Mouse (Mus musculus) heart, embryonic 11.5 days (tissue): ENCODE results near the gene Cuedc1. TPM values are rescaled to one million over a fixed set of nuclear protein-coding genes. Genes with fewer than 3 reads are reported as not detected.

Experiments used
- ATAC-seq: fragments of 200-750 bp; cut with Nextera tagmentation; replicated peaks from 2 replicates; pipeline ENCODE4 v1.8.0; 2017; ENCODE audit warnings: moderate library complexity; ENCODE audit not compliant: insufficient number of reproducible peaks, low FRiP score, low TSS enrichment
- H3K27ac ChIP-seq: fragments of 300-500 bp; sonication (generic); 2 replicates; pipeline ENCODE4 v1.5.1; 2014; ENCODE audit warnings: mild to moderate bottlenecking, low read depth, low read length
- H3K27me3 ChIP-seq: fragments of 300-500 bp; sonication (generic); 2 replicates; pipeline ENCODE4 v1.6.1; 2014; ENCODE audit warnings: mild to moderate bottlenecking, low read length, mixed read lengths; ENCODE audit not compliant: control insufficient read depth, insufficient read depth
- H3K36me3 ChIP-seq: fragments of 300-500 bp; sonication (generic); 2 replicates; pipeline ENCODE4 v1.6.1; 2014; ENCODE audit warnings: mild to moderate bottlenecking, low read length, moderate library complexity, mixed read lengths; ENCODE audit not compliant: control insufficient read depth, insufficient read depth
- H3K4me1 ChIP-seq: fragments of 300-500 bp; sonication (generic); 2 replicates; pipeline ENCODE4 v1.6.1; 2014; ENCODE audit warnings: low read length; ENCODE audit not compliant: control insufficient read depth, insufficient read depth
- H3K4me2 ChIP-seq: fragments of 300-500 bp; sonication (generic); 2 replicates; pipeline ENCODE4 v1.6.1; 2014; ENCODE audit warnings: mild to moderate bottlenecking, moderate library complexity
- H3K4me3 ChIP-seq: fragments of 300-500 bp; sonication (generic); 2 replicates; pipeline ENCODE4 v1.5.1; 2014; ENCODE audit warnings: low read depth, low read length
- H3K9ac ChIP-seq: fragments of 300-500 bp; sonication (generic); 2 replicates; pipeline ENCODE4 v1.6.1; 2014; ENCODE audit warnings: mild to moderate bottlenecking, low read depth, low read length, moderate library complexity
- H3K9me3 ChIP-seq: fragments of 300-500 bp; sonication (generic); replicated peaks from 2 replicates; pipeline ENCODE4 v1.6.1; 2016; ENCODE audit warnings: low read length; ENCODE audit not compliant: control insufficient read depth
- WGBS: fragments of 180-500 bp; shearing (Covaris S2); extraction: QIAGEN DNeasy Blood & Tissue Kit; methylation state at CpG from one replicate; pipeline ENCODE4 v1.1.7; 2014; ENCODE audit not compliant: insufficient replicate concordance; 5-methylcytosine and 5-hydroxymethylcytosine counted together
- polyA plus RNA-seq: library from polyadenylated mRNA; unstranded; fragments of >200 nt; fragmentation: Nextera tagmentation; extraction: Ambion mirVana; gene quantifications from 2 replicates; pipeline ENCODE4 v1.2.1, GENCODE M21; 2014

The Cuedc1 gene
- 11.6 and 11.7 TPM in 2 replicates for polyA plus RNA-seq

DNA sequence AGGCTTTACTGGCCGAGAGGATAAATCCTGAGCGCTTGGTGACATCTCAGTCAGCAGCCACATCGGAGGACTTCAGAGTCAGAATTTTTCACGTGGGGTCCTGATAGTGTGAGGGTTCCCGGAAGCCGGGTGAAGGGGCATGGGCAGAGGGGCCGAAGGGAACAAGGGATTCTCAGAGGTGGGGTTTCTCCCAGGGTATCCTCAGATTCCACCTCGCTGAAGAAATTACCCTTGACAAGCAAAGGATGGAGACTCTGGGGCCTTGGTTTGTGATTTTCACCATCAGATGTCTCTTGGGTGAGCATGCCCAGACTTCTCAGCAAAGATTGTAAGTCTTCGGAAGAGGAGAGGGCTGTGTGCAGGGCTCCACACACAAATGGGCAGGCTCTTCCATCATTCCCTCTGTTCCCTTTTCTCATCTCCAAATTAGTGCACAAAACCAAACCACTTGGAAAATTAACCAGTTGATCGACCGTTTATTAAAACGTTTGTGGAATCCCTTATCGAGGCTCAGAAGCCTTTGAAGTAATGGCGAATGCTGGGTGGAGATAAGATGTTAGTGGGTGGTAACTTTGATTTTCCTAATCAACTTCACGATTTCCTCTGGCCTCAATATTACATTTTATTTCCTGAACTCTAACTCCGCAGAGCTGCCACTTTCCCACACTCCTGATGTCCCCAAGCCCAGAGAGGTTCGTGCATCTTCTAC is at the start of gene Cuedc1:
Gene Cuedc1, plus strand, starts transcription at position 38 of the 709 bp plus-strand sequence.
- H3K4me3 ChIP-seq: peak within 1 kb of the TSS; percentile 74
- H3K27me3 ChIP-seq: no peaks in the 10 kb centered on the region; the same call in 1 of the 2 replicates
- H3K4me2 ChIP-seq: peak within 1 kb of the TSS; percentile 90
- no peak for ATAC-seq
- peaks cover 29% of the 10 kb centered on the region for H3K4me1 ChIP-seq
- 13% methylated on average over 17 of the region's 17 CpGs for WGBS
- peak within 1 kb of the TSS; percentile 93 for H3K27ac ChIP-seq
- H3K9me3 ChIP-seq: no peaks in the 10 kb centered on the region
- no peaks in the 10 kb centered on the region for H3K36me3 ChIP-seq
- H3K9ac ChIP-seq: peak within 1 kb of the TSS; percentile 96

DNA sequence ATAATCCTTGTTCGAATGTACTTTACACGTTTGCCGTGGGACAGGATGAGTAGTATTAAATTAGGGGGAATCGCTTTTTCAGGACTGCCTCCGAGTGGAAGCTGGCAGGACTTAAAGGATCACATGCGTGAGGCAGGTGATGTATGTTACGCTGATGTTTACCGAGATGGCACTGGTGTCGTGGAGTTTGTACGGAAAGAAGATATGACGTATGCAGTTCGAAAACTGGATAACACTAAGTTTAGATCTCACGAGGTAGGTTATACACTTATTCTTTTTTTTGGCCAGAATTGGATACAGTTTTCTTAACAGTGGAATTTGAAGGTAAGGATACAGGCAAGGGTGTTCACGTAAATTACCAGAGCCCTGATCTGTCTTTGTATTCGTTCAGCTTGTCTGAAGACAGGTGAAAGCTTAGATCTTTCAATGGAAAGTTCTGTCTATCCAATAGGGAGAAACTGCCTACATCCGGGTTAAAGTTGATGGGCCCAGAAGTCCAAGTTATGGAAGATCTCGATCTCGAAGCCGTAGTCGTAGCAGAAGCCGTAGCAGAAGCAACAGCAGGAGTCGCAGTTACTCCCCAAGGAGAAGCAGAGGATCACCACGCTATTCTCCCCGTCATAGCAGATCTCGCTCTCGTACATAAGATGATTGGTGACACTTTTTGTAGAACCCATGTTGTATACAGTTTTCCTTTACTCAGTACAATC is 48.7 kb upstream of the Cuedc1 start:
- 30% methylated on average over 26 of the region's 26 CpGs for WGBS
- H3K27ac ChIP-seq: no peak overlapping the region

DNA sequence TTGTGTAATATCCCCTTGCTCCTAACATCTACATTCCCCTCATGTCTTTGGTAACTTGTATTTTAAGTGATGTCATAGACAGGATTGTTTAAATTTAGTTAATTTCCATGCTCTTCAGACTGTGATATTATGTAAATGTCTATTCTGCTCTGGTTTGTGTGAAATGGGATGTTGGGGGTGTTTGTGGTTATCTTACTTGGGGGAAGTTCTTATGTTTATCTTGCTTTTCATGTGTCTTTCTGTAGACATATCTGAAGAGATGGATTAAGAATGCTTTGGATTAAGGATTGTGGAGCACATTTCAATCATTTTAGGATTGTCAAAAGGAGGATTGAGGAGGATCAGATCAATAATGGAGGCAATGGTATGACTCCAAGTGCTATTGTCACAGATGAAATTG is 48.1 kb upstream of the Cuedc1 start:
- no peak overlapping the region for H3K27ac ChIP-seq
- peaks cover 17% of the 10 kb centered on the region for H3K4me1 ChIP-seq
- peaks cover 12% of the 10 kb centered on the region for H3K36me3 ChIP-seq
- no peak overlapping the region for H3K9ac ChIP-seq
- ATAC-seq: no peak
- H3K4me2 ChIP-seq: peak overlapping the region; percentile 81
- H3K9me3 ChIP-seq: no peaks in the 10 kb centered on the region
- H3K4me3 ChIP-seq: peak overlapping the region; percentile 91
- H3K27me3 ChIP-seq: no peaks in the 10 kb centered on the region

More for the DNA sequence above, 48.7 kb upstream of the Cuedc1 start:
- ATAC-seq: no peak
- H3K36me3 ChIP-seq: peaks cover 12% of the 10 kb centered on the region
- peak overlapping the region; percentile 81 for H3K4me2 ChIP-seq
- peak overlapping the region; percentile 100 for H3K9ac ChIP-seq
- H3K4me1 ChIP-seq: peaks cover 17% of the 10 kb centered on the region
- H3K4me3 ChIP-seq: peak overlapping the region; percentile 91
- no peaks in the 10 kb centered on the region for H3K27me3 ChIP-seq
- H3K9me3 ChIP-seq: no peaks in the 10 kb centered on the region

DNA sequence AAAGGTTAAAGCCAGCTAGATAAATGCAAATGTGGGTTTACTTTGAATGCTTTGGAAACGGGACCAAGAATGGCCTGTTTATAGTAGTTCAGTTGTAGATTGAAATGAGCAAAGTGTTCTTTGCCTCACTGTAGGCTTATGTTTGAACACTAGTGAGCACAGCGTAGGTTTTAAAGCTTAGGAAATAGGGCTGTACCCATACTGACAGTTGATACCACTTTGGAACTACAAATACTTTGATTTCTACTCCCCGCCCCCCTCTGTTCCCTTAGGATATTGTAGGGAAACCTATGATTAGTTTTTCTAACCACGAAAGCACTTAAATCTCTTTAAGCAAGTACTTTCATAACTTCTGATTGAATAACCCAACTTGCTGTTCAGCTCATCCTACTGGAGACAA is 45.2 kb upstream of the Cuedc1 start:
- no peaks in the 10 kb centered on the region for H3K9me3 ChIP-seq
- no peak overlapping the region for H3K4me2 ChIP-seq
- H3K9ac ChIP-seq: no peak overlapping the region
- H3K27me3 ChIP-seq: no peaks in the 10 kb centered on the region
- peaks cover 12% of the 10 kb centered on the region for H3K36me3 ChIP-seq
- no peak overlapping the region for H3K27ac ChIP-seq
- H3K4me1 ChIP-seq: peaks cover 10% of the 10 kb centered on the region
- 86% methylated on average over 4 of the region's 4 CpGs for WGBS
- no peak for ATAC-seq
- no peak overlapping the region for H3K4me3 ChIP-seq

DNA sequence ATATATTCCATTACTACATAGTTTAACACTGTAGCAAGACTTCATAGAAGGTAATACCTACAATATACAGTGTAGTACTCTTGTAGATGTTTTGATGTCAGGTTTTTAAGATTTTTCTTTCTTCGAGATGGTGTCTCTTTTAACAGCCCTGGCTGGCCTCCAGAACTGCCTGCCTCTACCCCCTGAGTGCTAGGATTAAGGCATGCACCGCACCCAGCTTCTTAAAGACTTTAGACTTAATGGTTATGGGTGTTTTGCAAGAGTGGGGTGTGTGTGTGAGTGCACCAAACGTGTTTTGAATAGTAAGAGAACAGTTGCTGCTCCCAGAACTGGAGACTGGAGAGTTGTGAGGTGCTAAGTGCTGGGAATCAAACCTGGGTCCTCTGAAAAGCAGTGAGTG is 44.0 kb upstream of the Cuedc1 start:
- Histone ChIP-seq H3K9me3 (no peaks in the 10 kb centered on the region), H3K4me1 (peaks cover 10% of the 10 kb centered on the region), H3K27ac (no peak overlapping the region), H3K4me3 (no peak overlapping the region), H3K36me3 (peaks cover 12% of the 10 kb centered on the region), H3K27me3 (no peaks in the 10 kb centered on the region), H3K9ac (no peak overlapping the region), H3K4me2 (no peak overlapping the region)
- 74% methylated on average over 3 of the region's 3 CpGs for WGBS
- ATAC-seq: no peak

DNA sequence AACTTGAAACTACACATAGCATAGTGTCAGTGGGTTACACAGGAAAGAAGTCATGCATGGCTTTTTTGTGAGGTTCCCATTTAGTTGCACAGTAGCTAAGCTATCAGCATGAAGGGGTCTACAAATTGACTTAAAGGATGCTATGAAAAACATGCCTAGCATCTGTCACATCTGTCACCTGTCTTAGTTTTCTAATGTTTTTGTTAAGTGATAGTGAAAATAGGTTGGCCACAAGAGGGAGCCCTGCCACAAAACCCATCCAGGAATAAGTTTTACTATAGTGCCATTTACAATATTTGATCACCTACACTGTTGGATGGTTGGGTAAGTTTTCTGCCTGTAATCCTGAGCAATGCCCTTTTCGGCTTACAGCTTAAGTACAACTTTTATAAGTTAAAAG is 43.3 kb upstream of the Cuedc1 start:
- Histone ChIP-seq H3K9ac (no peak overlapping the region), H3K27ac (no peak overlapping the region), H3K4me3 (no peak overlapping the region), H3K9me3 (no peaks in the 10 kb centered on the region), H3K27me3 (no peaks in the 10 kb centered on the region), H3K4me1 (peaks cover 8% of the 10 kb centered on the region), H3K36me3 (peaks cover 8% of the 10 kb centered on the region), H3K4me2 (no peak overlapping the region)
- ATAC-seq: no peak
- WGBS: 82% methylated on average over 1 of the region's 1 CpGs

DNA sequence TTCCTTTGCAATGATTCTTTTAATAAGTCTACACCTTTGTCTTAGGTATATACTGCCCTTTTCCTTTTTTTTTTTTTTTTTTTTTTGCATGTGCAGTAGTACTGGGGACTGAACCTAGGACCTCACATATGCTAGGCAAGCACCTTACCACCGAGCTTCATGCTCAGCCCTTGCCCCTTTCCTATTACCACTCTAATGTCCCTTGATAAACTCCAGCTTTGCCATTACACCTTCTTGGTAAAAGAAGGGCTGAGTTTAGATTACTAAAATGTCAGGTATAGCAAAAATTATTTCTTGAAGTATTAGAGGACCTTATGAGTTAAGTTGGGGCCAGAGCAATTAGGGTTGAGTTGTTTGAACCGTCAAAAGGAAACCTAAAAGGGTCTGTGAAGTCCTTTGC is 42.1 kb upstream of the Cuedc1 start:
- H3K4me2 ChIP-seq: no peak overlapping the region
- H3K27me3 ChIP-seq: no peaks in the 10 kb centered on the region
- no peak overlapping the region for H3K27ac ChIP-seq
- 0 out of 2 replicates have a peak, but pooled peaks cover 2% of the 10 kb centered on the region for H3K36me3 ChIP-seq
- H3K4me1 ChIP-seq: 0 out of 2 replicates have a peak, but pooled peaks cover 2% of the 10 kb centered on the region
- no peaks in the 10 kb centered on the region for H3K9me3 ChIP-seq
- no peak for ATAC-seq
- no peak overlapping the region for H3K9ac ChIP-seq
- no peak overlapping the region for H3K4me3 ChIP-seq
- WGBS: 81% methylated on average over 2 of the region's 2 CpGs

DNA sequence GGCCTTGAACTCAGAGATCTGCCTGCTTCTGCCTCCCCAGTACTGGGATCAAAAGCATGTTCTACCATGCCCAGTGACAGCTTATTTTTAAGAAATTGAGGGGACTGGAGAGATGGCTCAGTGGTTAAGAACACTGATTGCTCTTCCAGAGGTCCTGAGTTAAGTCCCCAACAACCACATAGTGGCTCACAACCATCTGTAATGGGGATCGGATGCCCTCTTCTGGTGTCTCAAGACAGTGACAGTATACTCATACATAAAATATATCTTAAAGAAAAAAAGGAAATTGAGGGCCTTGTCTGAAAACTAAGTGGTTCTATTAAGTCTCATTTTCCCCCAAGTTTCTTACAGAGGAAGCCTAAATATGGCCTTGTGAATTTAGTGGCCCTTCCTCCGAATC is 40.1 kb upstream of the Cuedc1 start:
- Histone ChIP-seq H3K9ac (no peak overlapping the region), H3K4me1 (0 out of 2 replicates have a peak, but pooled peaks cover 2% of the 10 kb centered on the region), H3K9me3 (no peaks in the 10 kb centered on the region), H3K4me3 (no peak overlapping the region), H3K36me3 (no peaks in the 10 kb centered on the region), H3K27ac (no peak overlapping the region), H3K4me2 (no peak overlapping the region), H3K27me3 (no peaks in the 10 kb centered on the region)
- ATAC-seq: no peak
- WGBS: 71% methylated on average over 2 of the region's 2 CpGs
